Mouse (Mus musculus) lung, postnatal 0 days (tissue): ENCODE data around the gene Tmem266.

Experiments used
- CTCF ChIP-seq: IDR thresholded peaks from 2 replicates; pipeline ENCODE4 v1.5.1; 2016; ENCODE audit warnings: antibody characterized with exemption, mild to moderate bottlenecking
- EP300 ChIP-seq: IDR thresholded peaks from 2 replicates; pipeline ENCODE4 v1.6.1; 2016; ENCODE audit warnings: antibody characterized with exemption, mild to moderate bottlenecking, control low read depth

- no peak for TF ChIP-seq CTCF
- no peak for TF ChIP-seq EP300
Observed at GRCm38 (mm10) chr9:55285197-55285596, 41.5 kb upstream of the Tmem266 start.
